Mouse (Mus musculus): ENCODE measurements around the gene Capn8. TPM values are rescaled to one million over a fixed set of nuclear protein-coding genes. Genes with fewer than 3 reads are reported as not detected.

Gene Capn8
- polyA plus RNA-seq, 1 experiment, result 0.24 TPM

DNA sequence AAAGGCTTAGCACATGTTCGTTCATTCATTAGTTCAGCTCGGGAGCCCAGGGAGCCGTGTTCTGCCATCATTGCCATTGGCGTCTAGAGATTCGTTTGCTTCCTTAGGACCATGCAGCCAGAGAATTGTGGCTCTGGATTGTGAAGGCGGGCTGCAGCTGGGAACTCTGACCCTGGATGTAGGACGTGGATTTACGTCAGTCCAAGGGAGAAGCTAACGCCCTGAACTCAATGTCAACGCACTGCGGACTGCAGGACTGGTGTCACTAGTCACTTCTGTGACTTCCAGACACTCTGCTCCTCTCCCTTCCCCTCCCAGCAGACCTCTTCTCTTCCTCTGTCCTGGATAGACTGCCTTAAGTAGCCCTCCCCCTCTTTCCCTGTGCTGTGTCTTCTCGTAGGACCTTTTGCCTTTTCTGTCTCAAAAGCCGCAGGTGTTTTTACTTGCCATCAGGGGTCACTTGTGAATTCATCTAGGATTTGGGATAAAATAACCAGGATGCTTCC is 37.5 kb upstream of the Capn8 start:
- no peaks in the 10 kb centered on the region for H3K27me3 ChIP-seq (ENCODE audit: control insufficient read depth, insufficient read depth, low read length, poor library complexity, severe bottlenecking)
- H3K36me3 ChIP-seq (ENCODE audit: control insufficient read depth, insufficient read depth, low read length, poor library complexity, severe bottlenecking), result no peaks in the 10 kb centered on the region
- no peak overlapping the region for H3K4me3 ChIP-seq (ENCODE audit: low read depth, low read length)
- H3K27ac ChIP-seq (ENCODE audit: insufficient read depth, low read length), result no peak overlapping the region
- H3K9me3 ChIP-seq (replicated peaks; ENCODE audit: control insufficient read depth, insufficient read depth, low read length, poor library complexity, severe bottlenecking), result no peaks in the 10 kb centered on the region
- H3K4me1 ChIP-seq (ENCODE audit: control insufficient read depth, insufficient read depth, low read length), result peaks cover 8% of the 10 kb centered on the region
- TF ChIP-seq CTCF (IDR thresholded peaks at IDR 0.05; ENCODE audit: low read depth, low read length) (no peak), EP300 (IDR thresholded peaks at IDR 0.05; ENCODE audit: insufficient read depth, low read depth, low read length) (no peak), POLR2A (IDR thresholded peaks at IDR 0.05; ENCODE audit: insufficient read depth, low read length) (no peak)
- H3K9ac ChIP-seq (ENCODE audit: low read depth, poor library complexity, severe bottlenecking), result no peak overlapping the region

GRCm38 (mm10) chr1:182527921-182528858 is 36.6 kb upstream of the Capn8 start:
- H3K36me3 ChIP-seq (ENCODE audit: control insufficient read depth, insufficient read depth, low read length, poor library complexity, severe bottlenecking), result no peaks in the 10 kb centered on the region
- H3K9me3 ChIP-seq (replicated peaks; ENCODE audit: control insufficient read depth, insufficient read depth, low read length, poor library complexity, severe bottlenecking), result 0 out of 2 replicates have a peak, but pooled peaks cover 3% of the 10 kb centered on the region
- TF ChIP-seq CTCF (IDR thresholded peaks at IDR 0.05; ENCODE audit: low read depth, low read length), result no peak
- peak; percentile 54; the same call in 1 of the 2 replicates for TF ChIP-seq EP300 (IDR thresholded peaks at IDR 0.05; ENCODE audit: insufficient read depth, low read depth, low read length)
- no peak overlapping the region for H3K9ac ChIP-seq (ENCODE audit: low read depth, poor library complexity, severe bottlenecking)
- H3K4me1 ChIP-seq (ENCODE audit: control insufficient read depth, insufficient read depth, low read length), result peaks cover 8% of the 10 kb centered on the region
- H3K27ac ChIP-seq (ENCODE audit: insufficient read depth, low read length), result peak overlapping the region; percentile 13; the same call in 1 of the 2 replicates
- no peaks in the 10 kb centered on the region for H3K27me3 ChIP-seq (ENCODE audit: control insufficient read depth, insufficient read depth, low read length, poor library complexity, severe bottlenecking)
- H3K4me3 ChIP-seq (ENCODE audit: low read depth, low read length), result no peak overlapping the region

DNA sequence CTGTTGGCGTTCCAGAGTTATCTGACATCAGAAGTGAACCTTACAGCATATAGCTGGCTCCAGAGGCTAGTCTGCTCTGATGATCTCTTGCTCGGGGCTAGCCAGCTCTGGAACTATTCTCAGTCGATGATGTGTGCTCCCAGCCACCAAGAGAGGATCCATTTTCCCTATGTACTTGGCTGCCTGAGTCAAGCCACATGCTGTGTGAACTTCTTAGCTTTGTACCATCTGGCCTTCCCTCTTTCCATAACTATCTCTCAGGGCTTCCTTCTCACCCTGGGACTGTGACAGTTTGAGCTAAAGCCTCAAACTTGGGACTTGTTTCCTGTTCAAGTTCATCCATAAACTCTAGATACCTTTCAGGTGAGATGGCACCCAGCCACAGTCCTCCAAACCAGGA is 31.2 kb upstream of the Capn8 start:
- Histone ChIP-seq H3K9me3 (replicated peaks; ENCODE audit: control insufficient read depth, insufficient read depth, low read length, poor library complexity, severe bottlenecking) (0 out of 2 replicates have a peak, but pooled peaks cover 3% of the 10 kb centered on the region), H3K4me1 (ENCODE audit: control insufficient read depth, insufficient read depth, low read length) (no peaks in the 10 kb centered on the region), H3K4me3 (ENCODE audit: low read depth, low read length) (no peak overlapping the region), H3K9ac (ENCODE audit: low read depth, poor library complexity, severe bottlenecking) (no peak overlapping the region), H3K27me3 (ENCODE audit: control insufficient read depth, insufficient read depth, low read length, poor library complexity, severe bottlenecking) (no peaks in the 10 kb centered on the region), H3K36me3 (ENCODE audit: control insufficient read depth, insufficient read depth, low read length, poor library complexity, severe bottlenecking) (no peaks in the 10 kb centered on the region), H3K27ac (ENCODE audit: insufficient read depth, low read length) (no peak overlapping the region)
- TF ChIP-seq EP300 (IDR thresholded peaks at IDR 0.05; ENCODE audit: insufficient read depth, low read depth, low read length), result no peak
- no peak for TF ChIP-seq POLR2A (IDR thresholded peaks at IDR 0.05; ENCODE audit: insufficient read depth, low read length)
- no peak for TF ChIP-seq CTCF (IDR thresholded peaks at IDR 0.05; ENCODE audit: low read depth, low read length)

GRCm38 (mm10) chr1:182535080-182535481 is 29.7 kb upstream of the Capn8 start:
- Histone ChIP-seq H3K9me3 (replicated peaks; ENCODE audit: control insufficient read depth, insufficient read depth, low read length, poor library complexity, severe bottlenecking) (0 out of 2 replicates have a peak, but pooled peaks cover 3% of the 10 kb centered on the region), H3K27ac (ENCODE audit: insufficient read depth, low read length) (no peak overlapping the region), H3K4me1 (ENCODE audit: control insufficient read depth, insufficient read depth, low read length) (no peaks in the 10 kb centered on the region), H3K9ac (ENCODE audit: low read depth, poor library complexity, severe bottlenecking) (no peak overlapping the region), H3K4me3 (ENCODE audit: low read depth, low read length) (no peak overlapping the region), H3K36me3 (ENCODE audit: control insufficient read depth, insufficient read depth, low read length, poor library complexity, severe bottlenecking) (no peaks in the 10 kb centered on the region), H3K27me3 (ENCODE audit: control insufficient read depth, insufficient read depth, low read length, poor library complexity, severe bottlenecking) (no peaks in the 10 kb centered on the region)
- TF ChIP-seq EP300 (IDR thresholded peaks at IDR 0.05; ENCODE audit: insufficient read depth, low read depth, low read length) (no peak), POLR2A (IDR thresholded peaks at IDR 0.05; ENCODE audit: insufficient read depth, low read length) (no peak), CTCF (IDR thresholded peaks at IDR 0.05; ENCODE audit: low read depth, low read length) (no peak)

DNA sequence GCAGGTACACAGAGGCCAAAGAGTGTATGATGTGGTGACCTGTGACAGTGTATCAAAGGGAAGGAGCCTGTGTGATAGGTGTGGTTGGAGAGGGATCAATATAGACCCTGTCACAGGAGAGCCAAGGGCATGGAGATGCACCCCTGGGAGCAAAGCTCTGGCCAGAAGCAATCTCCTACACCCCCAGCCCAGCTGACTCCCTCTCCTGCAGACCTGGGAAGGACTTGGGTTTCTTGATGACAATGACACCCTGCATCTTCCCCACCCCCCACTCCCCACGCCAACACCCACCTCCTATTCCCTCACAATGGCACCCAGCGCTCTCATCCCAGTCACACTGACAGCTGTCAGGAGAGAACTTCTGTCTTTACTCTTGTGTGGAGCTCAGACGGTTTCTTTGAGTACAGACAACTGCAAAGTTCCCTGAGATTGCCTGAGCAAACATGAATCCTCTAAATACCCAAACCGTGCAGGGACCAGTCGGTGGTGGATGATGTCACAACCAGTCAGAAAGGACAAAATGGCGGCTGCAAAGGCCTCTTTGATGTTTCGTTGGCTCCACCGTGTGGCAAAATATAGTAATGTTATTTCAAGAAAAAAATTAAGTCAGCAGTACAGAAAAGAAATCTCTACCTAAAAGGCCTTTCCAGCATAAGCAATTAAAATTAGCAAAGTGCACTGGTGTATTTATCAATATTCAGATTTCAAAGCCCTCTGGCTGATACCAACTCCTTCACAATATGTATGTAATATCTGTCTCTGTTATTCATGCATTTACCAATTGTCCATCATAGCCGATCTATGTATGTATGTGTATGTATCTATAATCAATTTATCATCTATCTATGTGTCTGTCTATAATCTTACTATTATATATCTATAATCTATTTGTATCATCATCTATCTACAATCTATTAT is 25.5 kb upstream of the Capn8 start:
- Histone ChIP-seq H3K9ac (ENCODE audit: low read depth, poor library complexity, severe bottlenecking) (0 out of 2 replicates have a peak overlapping the region, but pooled peaks have one; percentile 12), H3K4me3 (ENCODE audit: low read depth, low read length) (peak overlapping the region; percentile 56), H3K27me3 (ENCODE audit: control insufficient read depth, insufficient read depth, low read length, poor library complexity, severe bottlenecking) (no peaks in the 10 kb centered on the region), H3K36me3 (ENCODE audit: control insufficient read depth, insufficient read depth, low read length, poor library complexity, severe bottlenecking) (no peaks in the 10 kb centered on the region), H3K4me1 (ENCODE audit: control insufficient read depth, insufficient read depth, low read length) (no peaks in the 10 kb centered on the region), H3K9me3 (replicated peaks; ENCODE audit: control insufficient read depth, insufficient read depth, low read length, poor library complexity, severe bottlenecking) (no peaks in the 10 kb centered on the region), H3K27ac (ENCODE audit: insufficient read depth, low read length) (no peak overlapping the region)
- TF ChIP-seq POLR2A (IDR thresholded peaks at IDR 0.05; ENCODE audit: insufficient read depth, low read length) (no peak), CTCF (IDR thresholded peaks at IDR 0.05; ENCODE audit: low read depth, low read length) (peak; percentile 53)
